Mouse (Mus musculus) kidney, adult 9 months (tissue): ENCODE measurements around the gene Fstl4.

Source experiments
- DNase-seq: peaks from one replicate; pipeline ENCODE4 v3.0.0; 2022

Gene Fstl4

GRCm38 (mm10) chr11:53097331-53097730, 332.9 kb downstream of the Fstl4 start:
- DNase-seq = no peak

GRCm38 (mm10) chr11:53097870-53098269, 333.4 kb downstream of the Fstl4 start:
- no peak for DNase-seq

DNA sequence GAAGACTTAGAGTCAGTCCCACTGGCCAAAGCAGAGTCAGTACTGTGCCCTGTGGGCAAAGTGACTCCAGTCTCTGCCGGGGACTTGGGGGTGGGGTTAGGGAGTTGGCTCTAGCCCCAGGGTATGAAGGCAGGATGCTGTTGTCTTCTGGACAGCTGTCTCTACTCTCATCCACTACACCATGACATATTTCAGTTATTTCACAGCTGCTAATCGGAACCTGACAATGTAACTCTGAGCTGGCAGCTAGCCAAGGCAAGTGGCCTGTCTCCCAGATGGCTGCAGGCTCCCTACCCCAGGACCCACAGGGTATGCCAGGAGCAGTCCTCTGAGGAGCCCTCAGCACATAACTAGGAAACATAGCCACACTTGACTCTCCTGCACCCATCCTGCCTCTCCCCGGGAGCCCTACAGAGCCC, 334.4 kb downstream of the Fstl4 start:
- DNase-seq = no peak

DNA sequence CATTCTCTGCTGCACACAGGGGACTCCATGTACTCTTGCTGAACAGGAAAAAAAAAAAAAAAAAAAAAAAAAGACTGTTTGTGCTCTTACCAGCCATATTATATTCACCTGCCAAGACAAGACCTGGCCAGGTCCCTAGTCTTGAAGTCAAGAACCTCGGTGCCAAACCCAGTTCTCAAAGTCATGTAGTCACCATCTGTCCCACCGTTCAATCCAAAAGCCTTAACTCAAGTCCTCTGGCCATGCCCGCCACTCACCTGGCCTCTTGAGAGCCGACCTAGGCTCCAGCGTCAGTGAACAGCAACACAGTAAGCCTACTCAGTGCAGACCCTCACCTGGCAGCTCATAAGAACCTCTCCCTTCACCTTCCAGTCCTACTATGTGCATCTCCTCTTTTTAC, 334.9 kb downstream of the Fstl4 start:
- no peak for DNase-seq

DNA sequence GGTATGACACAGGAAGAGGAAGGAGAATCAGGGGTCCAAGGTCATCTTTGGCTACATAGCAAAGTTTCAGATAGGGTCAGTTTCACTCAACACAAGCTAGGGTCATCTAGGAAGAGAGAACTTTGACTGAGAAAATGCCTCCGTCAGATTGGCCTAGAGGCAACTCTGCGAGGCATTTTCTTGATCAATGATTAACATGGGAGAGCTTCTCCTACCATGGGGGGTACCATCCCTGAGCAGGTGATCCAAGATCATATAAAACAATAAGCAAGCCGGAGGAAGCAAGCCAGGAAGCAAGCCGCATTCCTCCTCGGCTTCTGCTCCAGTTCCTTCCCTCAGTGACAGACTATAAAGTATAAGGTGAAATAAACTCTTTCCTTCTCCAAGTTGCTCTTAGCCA, 337.3 kb downstream of the Fstl4 start:
- peak; percentile 62 for DNase-seq

DNA sequence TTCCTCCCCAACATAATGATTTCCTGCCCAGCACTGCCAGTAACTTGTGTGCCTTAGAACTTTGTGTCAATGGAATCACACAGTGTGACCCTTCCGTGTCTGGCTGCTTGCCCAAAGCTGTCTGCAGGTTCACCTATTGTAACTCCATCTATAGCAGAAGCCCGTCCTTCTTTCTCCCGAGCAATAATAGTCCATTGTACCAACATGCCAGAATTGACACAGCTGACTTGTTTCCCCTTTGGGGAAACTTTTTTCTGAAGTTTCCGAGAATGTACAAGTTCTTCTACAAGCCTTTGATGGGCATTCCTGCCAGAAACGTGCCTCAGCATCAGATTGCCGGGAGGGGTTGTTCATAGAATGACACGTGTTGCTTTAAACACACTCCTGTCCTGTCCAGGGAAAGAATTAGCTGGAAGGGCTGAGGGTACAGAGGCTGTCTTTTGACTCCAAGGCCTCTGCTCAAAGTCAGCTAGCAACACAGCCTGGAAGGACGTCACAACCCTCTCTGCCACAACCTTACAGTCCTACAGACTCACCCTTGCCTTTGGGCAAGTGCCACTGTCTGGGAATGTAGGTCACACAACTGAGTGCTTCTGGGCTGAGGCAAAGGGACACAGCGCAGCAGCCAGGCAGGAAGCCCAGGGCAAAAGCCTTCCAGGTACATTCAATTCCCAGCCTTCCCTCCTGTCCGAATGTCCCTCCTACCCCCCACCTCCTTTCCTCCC, 339.3 kb downstream of the Fstl4 start:
- DNase-seq = peak; percentile 67

DNA sequence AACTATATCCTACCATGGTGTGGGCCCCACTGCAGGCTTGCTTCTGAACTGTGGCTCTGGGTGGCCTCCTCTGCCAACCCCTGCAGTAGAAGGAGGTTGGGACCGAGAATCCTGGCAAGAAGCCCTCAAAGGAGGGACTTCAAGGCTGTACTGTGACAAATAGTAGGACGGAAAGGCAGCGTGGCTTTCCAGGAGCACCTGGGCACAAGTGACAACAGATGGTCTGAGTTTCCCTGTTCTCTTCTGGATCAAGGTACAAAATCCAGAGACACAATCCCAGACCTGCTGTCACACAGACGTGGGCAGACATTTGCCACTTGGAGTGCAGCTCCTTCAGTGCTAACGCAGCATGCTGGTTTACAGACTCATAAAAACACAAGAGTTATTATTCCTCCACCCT, 343.3 kb downstream of the Fstl4 start:
- DNase-seq = no peak

DNA sequence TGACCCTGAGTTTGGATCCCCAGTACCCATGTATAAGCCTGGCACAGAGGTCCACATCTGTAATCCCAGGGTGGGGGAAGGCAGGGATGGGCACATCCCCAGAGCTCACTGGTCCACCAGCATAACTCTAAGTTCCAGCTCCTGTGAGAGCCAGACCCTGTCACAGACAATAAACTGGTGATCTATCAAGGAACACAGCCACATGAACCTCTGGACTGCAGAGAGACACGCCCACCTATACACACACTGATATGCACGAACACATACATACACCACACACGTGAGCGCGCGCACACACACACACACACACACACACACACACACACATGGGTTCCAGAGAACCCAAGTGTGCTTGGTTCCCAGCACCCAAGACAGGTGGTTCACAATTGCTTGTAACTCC, 344.4 kb downstream of the Fstl4 start:
- no peak for DNase-seq

DNA sequence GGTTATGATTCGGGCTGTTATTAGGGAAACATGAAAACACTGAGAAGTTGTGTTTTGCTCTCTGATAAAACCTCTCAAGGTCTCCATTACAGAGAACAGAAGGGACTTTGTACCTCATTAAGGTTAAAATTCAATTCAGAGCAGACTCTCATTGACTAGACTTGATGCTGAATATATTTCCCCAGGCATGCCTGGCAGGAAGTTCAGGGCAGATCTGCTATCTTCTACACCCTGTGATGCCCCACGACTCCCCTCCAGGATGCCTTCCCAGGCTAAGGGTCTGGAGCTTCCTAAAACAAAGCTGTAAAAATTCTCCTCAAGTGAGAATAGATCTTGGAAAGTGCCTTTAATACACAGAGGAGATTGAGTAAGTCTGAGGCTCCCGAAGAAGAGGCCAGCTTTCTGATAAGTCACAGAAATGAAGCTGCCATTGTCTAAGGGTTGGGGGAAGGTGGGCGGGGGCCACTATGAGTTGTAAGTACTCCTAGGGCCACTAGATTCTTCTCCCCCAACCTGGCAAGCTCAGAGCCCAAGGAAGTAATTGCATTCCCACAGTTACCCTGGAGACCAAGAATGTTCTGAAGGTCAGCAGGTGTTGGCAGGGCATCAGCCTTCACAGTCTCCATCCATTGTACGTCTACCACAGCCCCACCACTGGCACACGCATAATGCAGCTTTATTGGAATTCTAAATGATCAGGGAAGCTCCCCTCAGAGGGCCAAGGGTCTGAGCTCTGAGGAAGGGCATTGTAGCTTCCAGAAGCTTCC, 345.4 kb downstream of the Fstl4 start:
- peak; percentile 78 for DNase-seq

DNA sequence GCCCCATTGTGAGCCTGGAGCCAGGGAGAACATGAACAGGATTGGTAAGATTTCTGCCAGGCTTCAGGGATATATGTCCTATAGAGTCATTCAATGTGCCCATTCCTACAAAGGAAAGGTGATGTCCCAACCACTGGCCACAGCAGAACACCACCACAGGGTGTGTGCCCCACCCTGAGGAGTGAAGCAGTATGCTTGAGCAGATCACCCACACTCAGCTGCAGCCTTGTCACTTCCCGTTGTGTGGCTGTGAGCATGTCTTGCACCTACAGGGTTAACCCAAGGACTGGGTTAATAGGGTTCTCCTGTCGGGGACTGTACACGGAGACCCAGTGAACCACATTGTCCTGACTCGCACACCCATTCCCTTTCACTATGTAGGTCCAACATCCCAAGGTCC, 351.3 kb downstream of the Fstl4 start:
- no peak for DNase-seq

- DNase-seq = no peak
Observed at GRCm38 (mm10) chr11:53116356-53116755, 351.9 kb downstream of the Fstl4 start.

- peak; percentile 17 for DNase-seq
Observed at GRCm38 (mm10) chr11:53118226-53118965, 354.0 kb downstream of the Fstl4 start.

GRCm38 (mm10) chr11:53119966-53120365, 355.5 kb downstream of the Fstl4 start:
- DNase-seq = no peak

DNA sequence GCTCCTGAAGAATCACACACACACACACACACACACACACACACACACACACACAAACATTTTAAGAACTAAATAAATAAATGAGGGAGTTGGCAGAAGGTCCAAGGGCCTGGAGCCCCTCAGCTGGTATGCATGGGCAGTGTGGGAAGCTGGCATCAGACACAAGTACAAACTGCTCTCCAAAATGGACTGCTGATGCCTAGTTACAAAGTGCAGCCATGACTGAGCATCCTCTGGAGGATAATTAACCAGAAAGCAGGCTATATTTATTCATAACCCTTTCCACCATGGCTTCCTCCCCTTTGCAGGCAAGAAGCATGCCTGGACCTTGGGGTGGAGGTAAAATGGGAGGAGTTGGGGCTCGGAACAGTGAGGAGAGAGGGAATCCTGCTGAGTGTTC, 356.8 kb downstream of the Fstl4 start:
- DNase-seq = peak; percentile 87

- DNase-seq = no peak
Observed at GRCm38 (mm10) chr11:53124799-53125198, 360.4 kb downstream of the Fstl4 start.

DNA sequence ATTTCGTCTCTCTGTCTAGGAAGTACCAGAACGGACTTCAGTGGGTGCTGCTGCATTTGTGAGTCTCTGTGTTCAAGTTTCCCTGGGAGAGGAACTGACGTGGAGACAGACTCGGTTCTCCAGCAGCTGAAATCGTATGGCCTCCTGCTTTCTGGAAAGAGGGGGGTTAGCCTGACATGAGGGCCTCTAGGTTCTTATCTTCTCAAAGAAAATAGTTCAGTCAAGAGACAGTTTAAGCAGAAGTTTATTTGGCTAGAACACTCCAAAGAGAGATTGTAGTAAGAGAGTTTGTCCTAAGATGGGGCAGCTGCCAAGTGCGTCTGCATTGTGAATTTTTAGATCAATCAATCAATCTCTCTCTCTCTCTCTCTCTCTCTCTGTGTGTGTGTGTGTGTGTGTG, 362.2 kb downstream of the Fstl4 start:
- no peak for DNase-seq

DNA sequence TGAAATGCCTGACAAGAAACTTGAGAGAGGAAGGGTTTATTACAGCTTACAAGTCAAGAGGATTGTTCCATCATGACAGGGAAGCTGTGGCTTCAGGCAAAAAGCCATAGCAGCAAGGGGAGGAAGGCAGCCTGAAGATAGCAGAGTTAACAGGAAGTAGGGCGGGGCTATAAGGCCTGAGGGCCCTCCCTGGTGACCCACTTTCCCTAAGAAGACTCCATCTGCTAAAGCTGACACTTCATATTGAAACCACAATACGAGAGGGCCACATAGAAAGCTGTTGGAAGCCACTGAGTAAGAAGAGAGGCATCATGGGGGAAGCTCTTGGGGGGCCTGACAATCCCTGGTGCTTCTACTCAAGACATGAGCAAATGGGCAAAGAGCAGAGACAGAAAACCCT, 364.2 kb downstream of the Fstl4 start:
- DNase-seq = no peak

DNA sequence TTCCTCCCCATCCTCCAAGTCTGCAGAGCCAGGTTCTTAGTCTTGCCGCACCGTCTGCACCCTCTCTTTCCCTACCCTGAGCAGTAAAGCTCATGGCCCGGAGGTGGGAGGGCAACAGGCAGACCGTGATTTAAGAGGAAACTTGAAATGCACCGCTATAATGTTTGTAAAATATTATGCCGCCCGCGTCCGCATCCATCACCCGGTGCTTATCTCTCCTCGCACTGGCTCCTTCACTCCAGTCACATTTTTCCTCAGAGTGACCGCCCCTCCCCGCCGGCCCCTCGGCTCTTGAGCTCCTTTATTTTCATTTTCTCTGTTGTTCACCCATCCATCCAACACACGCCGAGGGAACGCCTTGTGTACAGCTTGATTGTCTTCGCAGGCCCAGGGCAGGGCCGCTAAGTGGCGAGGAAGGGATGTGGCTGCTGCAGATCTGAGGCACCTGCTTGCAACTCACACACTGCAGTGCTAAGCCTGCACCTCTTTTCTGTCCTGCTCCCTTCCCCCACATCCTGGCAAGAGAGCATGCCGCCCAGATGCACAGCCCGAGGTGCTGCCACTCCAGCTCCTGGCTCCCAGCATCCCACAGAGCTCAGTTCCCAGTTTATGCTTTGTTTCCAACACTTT, 368.1 kb downstream of the Fstl4 start:
- DNase-seq = no peak

DNA sequence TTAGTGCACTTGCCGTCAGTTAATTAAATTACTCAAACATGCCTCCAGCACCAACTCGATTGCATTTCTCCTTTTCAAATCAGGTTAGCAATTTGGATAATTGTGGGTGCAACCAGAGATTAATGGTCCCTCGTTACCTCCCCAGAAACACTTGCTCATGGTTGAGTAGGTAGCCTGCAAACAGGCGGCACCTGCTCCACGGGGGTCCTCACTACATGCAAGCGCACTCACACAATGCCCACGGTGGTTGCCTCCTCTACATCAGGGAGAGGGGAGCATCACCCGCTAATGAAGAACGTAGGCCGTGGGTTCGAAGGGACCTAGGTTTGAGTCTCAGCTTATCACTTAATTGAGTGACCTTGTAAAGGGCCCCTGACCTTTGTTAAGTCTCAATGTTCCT, 371.9 kb downstream of the Fstl4 start:
- no peak for DNase-seq

DNA sequence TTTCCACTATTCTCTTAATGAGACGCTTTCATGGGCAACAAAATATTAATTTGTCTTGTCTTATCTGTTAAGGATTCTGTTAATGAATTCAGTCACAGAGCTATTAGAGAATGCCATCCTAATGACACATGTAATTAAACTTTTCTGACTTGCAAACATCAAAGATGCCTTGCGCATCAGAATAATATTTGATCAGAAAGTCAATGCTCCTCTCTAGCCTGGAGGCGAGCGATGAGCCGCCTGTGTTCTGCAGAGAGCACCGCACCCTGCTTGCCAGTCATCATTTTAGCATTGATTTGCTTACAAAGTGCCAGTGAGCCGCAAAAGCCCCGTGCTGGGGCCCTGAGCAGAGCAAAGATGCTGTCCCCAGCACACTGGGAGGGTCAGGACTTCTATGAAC, 372.9 kb downstream of the Fstl4 start:
- no peak for DNase-seq

- no peak for DNase-seq
Observed at GRCm38 (mm10) chr11:53138212-53138611, 373.8 kb downstream of the Fstl4 start.

DNA sequence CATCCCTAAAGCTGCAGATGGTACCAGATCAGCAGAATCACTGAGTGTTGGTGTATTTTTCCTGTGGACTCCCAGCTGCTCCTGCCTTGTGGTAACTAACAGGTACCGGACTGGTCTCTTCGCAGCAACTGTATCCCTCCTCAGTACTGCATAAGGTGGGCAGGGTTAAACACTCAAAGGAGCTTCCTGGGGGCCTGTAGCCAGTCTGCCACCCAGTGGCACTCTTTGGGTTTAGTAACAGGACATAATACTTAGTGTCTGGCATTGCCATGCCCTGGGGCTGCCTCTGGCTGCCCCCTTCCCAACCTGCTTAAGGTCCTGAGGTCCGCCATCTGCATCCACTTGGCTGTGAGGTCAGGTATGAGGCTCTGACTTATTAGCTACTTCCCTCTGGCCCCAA, 375.2 kb downstream of the Fstl4 start:
- DNase-seq = no peak

- DNase-seq = no peak
Observed at GRCm38 (mm10) chr11:53140196-53140595, 375.8 kb downstream of the Fstl4 start.
